Mouse (Mus musculus): ENCODE results near the gene Slc26a9. TPM values are rescaled to one million over a fixed set of nuclear protein-coding genes. Genes with fewer than 3 reads are reported as not detected.

The Slc26a9 gene
- polyA plus RNA-seq, 1 experiment = not detected

DNA sequence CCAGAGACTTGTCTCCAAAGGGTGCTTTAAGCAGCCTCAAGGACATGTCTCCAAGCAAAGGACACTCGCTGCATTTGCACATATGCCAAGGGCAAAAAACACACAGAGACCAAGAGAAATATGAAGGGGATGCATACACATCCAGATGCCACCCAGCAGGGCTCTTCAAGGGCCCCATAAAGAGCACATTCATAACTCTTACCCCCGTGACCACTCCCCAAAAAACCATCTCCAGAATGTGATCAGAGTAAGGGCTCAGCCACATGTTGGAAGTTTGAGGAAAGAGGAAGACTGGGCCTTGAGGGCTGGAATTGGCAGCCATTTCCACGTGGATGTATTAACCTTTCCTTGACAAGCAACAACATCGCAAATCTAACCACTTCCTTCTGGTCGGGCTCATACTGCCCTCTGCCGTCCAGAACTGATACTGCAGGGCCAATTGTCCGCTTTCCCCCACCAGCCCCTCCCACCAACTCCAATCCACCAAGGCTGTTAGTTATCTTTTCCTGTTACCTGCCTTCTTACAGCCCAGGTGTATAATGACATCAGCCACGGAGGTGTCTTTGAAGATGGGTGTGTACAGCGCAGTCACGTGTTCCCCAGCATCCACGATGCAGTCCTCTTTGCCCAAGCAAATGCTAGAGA is 21.7 kb downstream of the Slc26a9 start:
- Histone ChIP-seq H3K27me3 (ENCODE audit: control insufficient read depth, insufficient read depth, low read length) (no peaks in the 10 kb centered on the region), H3K27ac (ENCODE audit: insufficient read depth, low read depth, low read length) (no peak overlapping the region), H3K36me3 (ENCODE audit: control insufficient read depth, insufficient read depth, low read length) (no peaks in the 10 kb centered on the region), H3K4me1 (ENCODE audit: control insufficient read depth, insufficient read depth, insufficient read length, low read length) (no peaks in the 10 kb centered on the region), H3K4me3 (ENCODE audit: low read depth, low read length) (no peak overlapping the region)
- 14% methylated on average over 11 of the region's 11 CpGs for WGBS
- no peak for TF ChIP-seq POLR2A (IDR thresholded peaks at IDR 0.05; ENCODE audit: low read depth, low read length)
- peak; percentile 96; the same call in 1 of the 2 replicates for TF ChIP-seq CTCF (IDR thresholded peaks at IDR 0.05; ENCODE audit: extremely low read depth, insufficient read length, insufficient replicate concordance, low read depth, low read length)

DNA sequence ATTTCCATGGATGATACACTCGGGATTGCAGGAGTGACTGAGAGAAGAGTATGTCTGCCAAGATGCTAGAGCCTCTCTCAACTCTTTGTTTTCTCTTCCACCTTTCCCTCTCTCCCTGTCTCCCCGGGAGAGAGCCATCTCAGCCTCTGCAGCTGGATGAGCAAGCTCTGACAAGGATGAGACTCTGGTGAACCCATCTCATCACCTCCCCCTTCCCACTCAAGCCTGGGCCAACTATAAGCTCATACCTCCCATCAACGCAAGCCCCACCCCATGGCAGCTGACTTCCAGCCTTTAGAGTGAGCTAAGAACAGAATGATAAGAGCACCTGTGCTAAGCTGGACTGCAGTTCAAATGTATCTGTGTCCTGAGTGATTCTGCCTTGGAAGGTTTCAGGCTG is 25.5 kb downstream of the Slc26a9 start:
- 54% methylated on average over 3 of the region's 3 CpGs for WGBS
- no peaks in the 10 kb centered on the region for H3K4me1 ChIP-seq (ENCODE audit: control insufficient read depth, insufficient read depth, insufficient read length, low read length)
- H3K4me3 ChIP-seq (ENCODE audit: low read depth, low read length) = no peak overlapping the region
- H3K27ac ChIP-seq (ENCODE audit: insufficient read depth, low read depth, low read length) = no peak overlapping the region
- no peaks in the 10 kb centered on the region for H3K27me3 ChIP-seq (ENCODE audit: control insufficient read depth, insufficient read depth, low read length)
- no peak for TF ChIP-seq POLR2A (IDR thresholded peaks at IDR 0.05; ENCODE audit: low read depth, low read length)
- H3K36me3 ChIP-seq (ENCODE audit: control insufficient read depth, insufficient read depth, low read length) = no peaks in the 10 kb centered on the region

DNA sequence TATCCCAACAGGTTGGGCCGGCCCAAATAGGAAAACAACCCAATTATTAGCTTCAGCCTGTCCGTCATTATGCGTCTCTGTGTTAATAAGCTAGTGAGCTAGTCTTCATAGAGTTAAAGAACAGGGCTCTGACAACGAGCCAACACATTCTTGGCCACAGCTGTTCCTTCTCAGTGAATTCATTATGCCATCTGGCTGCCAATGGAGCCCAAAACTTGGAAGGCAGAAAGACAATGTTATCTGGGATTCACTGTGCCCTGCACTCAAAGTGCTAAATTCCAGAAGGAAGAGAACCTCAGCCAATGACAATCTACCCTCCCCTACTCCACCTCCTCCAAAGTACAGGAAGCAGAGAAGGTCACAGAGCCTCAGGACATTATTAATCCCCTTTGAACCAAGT is 26.8 kb downstream of the Slc26a9 start:
- H3K27me3 ChIP-seq (ENCODE audit: control insufficient read depth, insufficient read depth, low read length) = no peaks in the 10 kb centered on the region
- no peaks in the 10 kb centered on the region for H3K36me3 ChIP-seq (ENCODE audit: control insufficient read depth, insufficient read depth, low read length)
- WGBS = 66% methylated on average over 4 of the region's 4 CpGs
- H3K4me1 ChIP-seq (ENCODE audit: control insufficient read depth, insufficient read depth, insufficient read length, low read length) = no peaks in the 10 kb centered on the region
- no peak for TF ChIP-seq POLR2A (IDR thresholded peaks at IDR 0.05; ENCODE audit: low read depth, low read length)
- no peak for TF ChIP-seq CTCF (IDR thresholded peaks at IDR 0.05; ENCODE audit: extremely low read depth, insufficient read length, insufficient replicate concordance, low read depth, low read length)
- no peak overlapping the region for H3K4me3 ChIP-seq (ENCODE audit: low read depth, low read length)
- H3K27ac ChIP-seq (ENCODE audit: insufficient read depth, low read depth, low read length) = no peak overlapping the region

- Histone ChIP-seq H3K27me3 (ENCODE audit: control insufficient read depth, insufficient read depth, low read length) (no peaks in the 10 kb centered on the region), H3K27ac (ENCODE audit: insufficient read depth, low read depth, low read length) (no peak overlapping the region), H3K36me3 (ENCODE audit: control insufficient read depth, insufficient read depth, low read length) (no peaks in the 10 kb centered on the region), H3K4me1 (ENCODE audit: control insufficient read depth, insufficient read depth, insufficient read length, low read length) (no peaks in the 10 kb centered on the region), H3K4me3 (ENCODE audit: low read depth, low read length) (no peak overlapping the region)
- TF ChIP-seq CTCF (IDR thresholded peaks at IDR 0.05; ENCODE audit: extremely low read depth, insufficient read length, insufficient replicate concordance, low read depth, low read length) = no peak
- TF ChIP-seq POLR2A (IDR thresholded peaks at IDR 0.05; ENCODE audit: low read depth, low read length) = no peak
Measured at GRCm38 (mm10) chr1:131771440-131771839, 27.6 kb downstream of the Slc26a9 start.

DNA sequence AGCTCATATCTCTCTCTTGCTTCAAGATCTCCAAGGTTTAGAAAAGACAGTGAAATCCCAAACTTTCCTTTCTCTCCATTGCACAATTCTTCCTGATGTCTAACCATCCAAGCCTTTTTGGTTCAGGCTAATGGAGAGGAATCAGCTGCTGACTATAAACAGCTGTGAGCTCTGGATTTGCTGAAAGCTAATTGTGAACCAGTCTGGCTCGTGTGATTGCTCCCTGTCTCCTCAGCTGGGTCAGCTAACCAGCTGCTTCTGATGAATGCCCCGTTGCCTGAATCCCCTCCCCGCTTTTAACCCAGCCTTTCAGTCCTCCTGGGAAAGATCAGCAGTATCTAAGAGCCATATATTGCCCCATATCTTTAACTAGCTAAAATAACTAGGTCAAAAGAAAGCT is 50.8 kb downstream of the Slc26a9 start:
- Histone ChIP-seq H3K36me3 (ENCODE audit: control insufficient read depth, insufficient read depth, low read length) (no peaks in the 10 kb centered on the region), H3K4me1 (ENCODE audit: control insufficient read depth, insufficient read depth, insufficient read length, low read length) (peaks cover 3% of the 10 kb centered on the region), H3K4me3 (ENCODE audit: low read depth, low read length) (no peak overlapping the region), H3K27ac (ENCODE audit: insufficient read depth, low read depth, low read length) (no peak overlapping the region), H3K27me3 (ENCODE audit: control insufficient read depth, insufficient read depth, low read length) (no peaks in the 10 kb centered on the region)
- WGBS = 59% methylated on average over 3 of the region's 3 CpGs
- TF ChIP-seq POLR2A (IDR thresholded peaks at IDR 0.05; ENCODE audit: low read depth, low read length) (no peak), CTCF (IDR thresholded peaks at IDR 0.05; ENCODE audit: extremely low read depth, insufficient read length, insufficient replicate concordance, low read depth, low read length) (no peak)

DNA sequence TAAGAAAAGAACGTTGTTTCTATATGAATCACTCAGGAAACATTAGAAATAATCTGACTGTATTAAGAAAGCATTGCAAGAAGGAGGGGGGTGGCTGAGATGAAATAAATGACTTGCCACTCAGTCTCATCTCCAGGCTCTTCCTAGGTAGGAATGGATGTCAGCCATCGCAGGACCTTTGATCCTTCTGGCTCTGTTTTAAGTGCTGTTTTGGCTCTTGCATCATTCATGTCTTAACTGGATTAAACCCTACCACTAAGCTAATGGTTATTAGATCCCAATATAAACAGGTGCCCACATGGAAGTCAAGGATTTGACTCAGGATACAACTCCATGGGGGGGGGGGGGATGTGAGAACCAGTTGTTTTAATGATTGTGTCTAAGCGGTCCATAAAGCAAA is 51.3 kb downstream of the Slc26a9 start:
- Histone ChIP-seq H3K36me3 (ENCODE audit: control insufficient read depth, insufficient read depth, low read length) (no peaks in the 10 kb centered on the region), H3K27me3 (ENCODE audit: control insufficient read depth, insufficient read depth, low read length) (no peaks in the 10 kb centered on the region), H3K4me1 (ENCODE audit: control insufficient read depth, insufficient read depth, insufficient read length, low read length) (peaks cover 3% of the 10 kb centered on the region), H3K27ac (ENCODE audit: insufficient read depth, low read depth, low read length) (no peak overlapping the region), H3K4me3 (ENCODE audit: low read depth, low read length) (no peak overlapping the region)
- no peak for TF ChIP-seq CTCF (IDR thresholded peaks at IDR 0.05; ENCODE audit: extremely low read depth, insufficient read length, insufficient replicate concordance, low read depth, low read length)
- no peak for TF ChIP-seq POLR2A (IDR thresholded peaks at IDR 0.05; ENCODE audit: low read depth, low read length)
- WGBS = 80% methylated on average over 3 of the region's 3 CpGs

DNA sequence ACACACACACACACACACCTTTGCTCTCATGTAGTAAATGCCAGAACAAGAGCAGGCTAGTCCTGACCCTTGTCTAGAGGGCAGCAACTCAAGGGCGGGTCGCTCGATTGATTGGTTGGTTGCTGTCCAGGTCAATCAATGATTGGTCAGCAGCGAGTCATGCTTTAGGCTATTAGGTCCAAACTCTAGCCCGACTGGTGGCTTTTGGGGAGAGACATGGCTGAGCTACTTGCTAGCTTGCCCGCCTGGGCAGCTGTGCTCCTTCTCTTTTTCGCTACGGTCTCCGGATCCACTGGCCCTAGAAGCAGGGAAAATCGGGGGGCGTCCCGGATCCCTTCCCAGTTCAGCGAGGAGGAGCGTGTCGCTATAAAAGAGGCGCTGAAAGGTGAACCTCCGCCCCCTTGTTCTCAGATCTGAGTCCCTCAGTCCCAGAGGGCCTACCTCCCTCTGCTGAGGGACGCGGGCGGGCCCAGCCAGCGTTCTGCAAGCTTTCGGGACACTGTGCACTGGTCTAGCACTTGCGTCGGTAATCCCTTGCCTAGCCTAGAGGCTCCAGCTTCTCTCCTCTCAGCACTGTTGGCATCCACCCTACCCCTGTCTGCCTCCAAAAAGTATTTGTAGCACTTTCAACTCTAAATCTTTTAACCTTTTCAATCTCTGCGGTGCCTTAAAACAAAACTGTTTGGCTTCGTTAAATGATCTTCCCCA is 53.5 kb downstream of the Slc26a9 start, which contains the start of gene Pm20d1:
Pm20d1 (plus strand) TSS at position 180 of the 708 bp plus-strand sequence.
- Histone ChIP-seq H3K27ac (ENCODE audit: insufficient read depth, low read depth, low read length) (peak within 1 kb of the TSS; percentile 38), H3K27me3 (ENCODE audit: control insufficient read depth, insufficient read depth, low read length) (no peaks in the 10 kb centered on the region), H3K4me3 (ENCODE audit: low read depth, low read length) (peak within 1 kb of the TSS; percentile 74), H3K4me1 (ENCODE audit: control insufficient read depth, insufficient read depth, insufficient read length, low read length) (peaks cover 3% of the 10 kb centered on the region), H3K36me3 (ENCODE audit: control insufficient read depth, insufficient read depth, low read length) (peaks cover 3% of the 10 kb centered on the region)
- 13% methylated on average over 26 of the region's 26 CpGs for WGBS
- no peak for TF ChIP-seq CTCF (IDR thresholded peaks at IDR 0.05; ENCODE audit: extremely low read depth, insufficient read length, insufficient replicate concordance, low read depth, low read length)
- peak; percentile 49; the same call in 1 of the 2 replicates for TF ChIP-seq POLR2A (IDR thresholded peaks at IDR 0.05; ENCODE audit: low read depth, low read length)
